Mouse (Mus musculus) lung, adult 2 months (tissue): ENCODE measurements around the gene Nr3c2. TPM values are rescaled to one million over a fixed set of nuclear protein-coding genes. Genes with fewer than 3 reads are reported as not detected.

Source experiments
- DNase-seq: peaks from one replicate; pipeline ENCODE4 v3.0.0; 2022
- H3K4me1 ChIP-seq: fragments of 200-500 bp; 2 replicates; pipeline ENCODE4 v1.6.1; 2011; ENCODE audit warnings: low read length; ENCODE audit not compliant: control insufficient read depth, insufficient read depth
- H3K4me3 ChIP-seq: fragments of 200-500 bp; replicated peaks from 2 replicates; pipeline ENCODE3; 2011; ENCODE audit warnings: low read depth, mild to moderate bottlenecking, control low read depth, low read length; ENCODE audit errors: extremely low read depth
- CTCF ChIP-seq: fragments of 200-500 bp; IDR thresholded peaks from 2 replicates; pipeline ENCODE4 v1.5.1; 2011; ENCODE audit warnings: mild to moderate bottlenecking, low read length, control low read depth; ENCODE audit not compliant: insufficient read depth
- POLR2A ChIP-seq: fragments of 200-500 bp; IDR thresholded peaks from 2 replicates; pipeline ENCODE4 v1.6.1; 2011; ENCODE audit warnings: low read depth, mild to moderate bottlenecking, control low read depth, low read length, borderline replicate concordance; ENCODE audit errors: extremely low read depth
- WGBS: fragments of 180-500 bp; shearing (Covaris S2); methylation state at CpG from one replicate; pipeline ENCODE4 v1.1.7; 2018; 5-methylcytosine and 5-hydroxymethylcytosine counted together
- polyA plus RNA-seq: library from polyadenylated mRNA; depleted of rRNA; stranded (reverse); fragments of >200 nt; gene quantifications from 2 replicates; pipeline ENCODE4 v1.2.3, GENCODE M21; 2012

Nr3c2 gene
- polyA plus RNA-seq, 1 experiment = 6.3 TPM

DNA sequence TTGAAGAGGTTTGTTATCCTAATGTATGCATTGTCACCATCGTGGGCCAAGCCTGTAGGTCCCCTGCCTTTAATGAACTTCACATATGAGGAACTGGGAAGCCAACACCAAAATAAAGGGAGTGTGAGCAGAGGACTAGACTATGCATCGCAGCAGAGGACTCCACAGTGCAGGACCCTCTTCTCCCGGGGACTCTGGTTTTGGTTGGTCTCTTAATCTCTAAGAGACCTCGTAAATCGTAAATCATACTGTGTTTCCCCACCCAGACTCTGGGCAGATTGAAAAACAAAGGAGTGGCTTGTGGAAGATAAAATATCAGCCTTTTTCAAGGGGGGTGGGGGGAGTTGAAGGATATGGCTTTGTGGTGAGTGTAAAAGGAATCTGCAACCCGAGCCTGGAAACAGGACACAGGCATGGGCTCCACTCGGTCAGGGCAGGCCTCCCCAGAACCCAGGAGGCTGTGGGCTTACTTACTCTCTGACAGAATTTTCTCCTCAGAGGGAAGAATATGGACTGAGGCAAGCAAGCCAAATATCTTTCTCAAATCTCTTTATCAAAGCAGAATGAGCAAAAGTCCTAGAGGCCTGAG lies 234.6 kb downstream of the Nr3c2 start:
- TF ChIP-seq CTCF = no peak
- TF ChIP-seq POLR2A = no peak
- 45% methylated on average over 7 of the region's 7 CpGs for WGBS
- Histone ChIP-seq H3K4me1 (no peaks in the 10 kb centered on the region; the same call in 1 of the 2 replicates), H3K4me3 (no peak overlapping the region)
- DNase-seq = no peak

DNA sequence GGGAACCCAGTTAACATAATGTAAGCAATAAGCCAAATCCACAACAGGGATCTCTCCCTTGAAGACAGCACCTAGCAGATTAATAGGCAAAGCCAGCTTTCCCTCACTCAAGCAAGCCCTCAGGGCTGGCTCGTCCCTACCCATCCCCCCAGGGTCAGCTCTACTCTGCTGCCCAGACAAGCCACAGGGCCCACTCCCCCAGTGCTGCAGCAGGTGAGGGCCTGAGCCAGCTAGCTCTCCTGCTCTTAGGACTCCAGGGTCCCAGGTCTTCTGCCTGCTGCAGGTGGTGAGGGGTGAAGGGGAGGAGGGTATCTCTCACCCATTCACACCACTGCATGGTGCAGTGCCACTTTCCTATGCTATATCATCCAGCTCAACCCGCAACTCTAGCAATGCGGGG lies 246.0 kb downstream of the Nr3c2 start:
- Histone ChIP-seq H3K4me3 (no peak overlapping the region), H3K4me1 (no peaks in the 10 kb centered on the region)
- TF ChIP-seq POLR2A (no peak), CTCF (no peak)
- DNase-seq = no peak
- 75% methylated on average over 3 of the region's 3 CpGs for WGBS

DNA sequence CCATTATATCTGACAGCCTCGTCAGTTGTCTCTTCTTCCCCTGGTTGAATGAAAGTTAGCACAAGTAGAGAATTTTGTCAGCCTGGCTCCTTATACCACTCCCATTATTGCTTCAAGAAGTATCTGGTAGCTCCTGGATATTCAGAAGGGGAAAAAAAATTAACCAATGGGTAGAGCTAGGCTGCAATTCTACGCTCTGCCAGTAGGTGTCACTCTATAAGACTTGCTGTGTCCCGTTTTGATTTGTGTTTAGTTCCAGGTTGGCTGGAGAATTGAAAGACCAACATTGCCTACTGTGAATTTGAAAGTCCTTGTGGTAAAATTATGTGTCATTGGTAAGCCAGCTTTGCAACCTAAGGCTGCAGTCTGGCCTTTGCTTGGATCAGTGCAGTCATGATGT lies 255.3 kb downstream of the Nr3c2 start:
- Histone ChIP-seq H3K4me1 (no peaks in the 10 kb centered on the region; the same call in 1 of the 2 replicates), H3K4me3 (no peak overlapping the region)
- peak; percentile 21 for DNase-seq
- no peak for TF ChIP-seq CTCF
- no peak for TF ChIP-seq POLR2A
- WGBS = 48% methylated on average over 3 of the region's 3 CpGs

DNA sequence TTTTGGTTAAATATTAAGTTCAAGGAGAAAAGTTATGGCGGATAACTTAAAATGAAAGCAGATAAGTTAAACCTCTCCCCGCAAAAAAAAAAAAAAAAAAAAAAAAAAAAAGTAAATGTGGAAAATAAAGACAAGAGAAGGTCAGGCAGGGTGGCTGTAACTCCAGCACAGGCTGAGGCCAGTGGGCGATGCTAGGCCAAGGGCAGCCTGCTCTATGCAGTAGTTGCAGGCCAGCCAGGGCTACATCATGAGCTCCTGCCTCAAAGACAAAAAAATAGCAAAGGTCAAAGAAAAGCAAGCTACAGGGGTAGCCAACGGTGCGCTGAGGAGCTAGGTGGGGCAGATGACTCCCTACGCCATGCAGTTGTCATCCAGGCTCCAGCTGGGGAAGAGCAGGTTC lies 270.1 kb downstream of the Nr3c2 start:
- WGBS = 72% methylated on average over 6 of the region's 6 CpGs
- peaks cover 4% of the 10 kb centered on the region for H3K4me1 ChIP-seq
- no peak overlapping the region for H3K4me3 ChIP-seq
- TF ChIP-seq POLR2A (no peak), CTCF (no peak)
- DNase-seq = no peak

DNA sequence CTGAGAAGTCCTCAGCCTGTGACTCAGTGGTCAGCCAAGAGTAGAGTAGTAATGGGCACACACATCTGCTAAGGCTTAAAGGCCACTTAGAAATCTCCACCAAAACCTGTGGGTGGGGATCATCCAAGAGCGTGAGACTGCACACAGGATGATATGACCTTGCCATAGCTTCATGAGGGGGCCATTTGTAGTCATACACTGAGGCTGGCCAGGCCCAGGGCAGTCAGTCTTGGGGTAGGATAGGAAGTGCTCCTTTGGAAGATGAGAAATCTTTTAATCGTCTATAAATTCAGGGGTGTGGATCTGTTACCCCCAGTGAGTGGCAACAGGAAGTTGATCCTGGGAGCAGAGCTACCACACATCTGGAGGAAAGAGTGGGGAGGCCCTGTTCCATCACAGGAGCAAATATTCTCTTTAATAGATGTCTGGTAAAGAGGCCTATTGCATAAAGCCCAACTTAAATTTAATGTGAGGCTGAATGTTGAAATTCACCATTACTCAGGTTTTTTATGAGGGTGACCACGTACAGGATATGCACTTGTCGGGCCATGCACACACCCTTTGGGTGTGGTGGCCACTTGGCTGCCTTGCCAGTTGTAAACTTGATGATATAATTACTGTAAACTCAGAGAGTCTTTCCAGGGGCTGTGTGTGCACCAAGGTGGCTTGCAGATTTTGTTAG lies 270.7 kb downstream of the Nr3c2 start:
- peaks cover 4% of the 10 kb centered on the region for H3K4me1 ChIP-seq
- H3K4me3 ChIP-seq = no peak overlapping the region
- WGBS = 55% methylated on average over 4 of the region's 4 CpGs
- DNase-seq = no peak
- TF ChIP-seq CTCF (no peak), POLR2A (no peak)

DNA sequence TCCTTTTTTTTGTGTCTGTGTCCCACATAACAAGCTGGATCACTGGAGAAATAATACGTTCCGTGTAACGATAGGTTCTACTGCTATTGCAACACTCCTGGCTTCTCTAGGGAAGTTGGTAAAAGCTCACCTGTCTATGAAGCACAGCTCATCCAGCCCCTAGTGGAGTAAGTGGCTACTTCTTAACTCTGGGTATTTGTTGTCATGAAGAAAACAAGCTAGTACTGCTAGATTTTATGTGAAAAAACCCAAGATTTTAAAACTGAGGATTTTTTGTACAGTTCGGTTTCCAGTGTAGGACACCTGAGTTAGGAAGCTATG lies 271.2 kb downstream of the Nr3c2 start:
- Histone ChIP-seq H3K4me1 (peaks cover 4% of the 10 kb centered on the region), H3K4me3 (no peak overlapping the region)
- TF ChIP-seq CTCF (no peak), POLR2A (no peak)
- WGBS = 85% methylated on average over 4 of the region's 4 CpGs
- no peak for DNase-seq

DNA sequence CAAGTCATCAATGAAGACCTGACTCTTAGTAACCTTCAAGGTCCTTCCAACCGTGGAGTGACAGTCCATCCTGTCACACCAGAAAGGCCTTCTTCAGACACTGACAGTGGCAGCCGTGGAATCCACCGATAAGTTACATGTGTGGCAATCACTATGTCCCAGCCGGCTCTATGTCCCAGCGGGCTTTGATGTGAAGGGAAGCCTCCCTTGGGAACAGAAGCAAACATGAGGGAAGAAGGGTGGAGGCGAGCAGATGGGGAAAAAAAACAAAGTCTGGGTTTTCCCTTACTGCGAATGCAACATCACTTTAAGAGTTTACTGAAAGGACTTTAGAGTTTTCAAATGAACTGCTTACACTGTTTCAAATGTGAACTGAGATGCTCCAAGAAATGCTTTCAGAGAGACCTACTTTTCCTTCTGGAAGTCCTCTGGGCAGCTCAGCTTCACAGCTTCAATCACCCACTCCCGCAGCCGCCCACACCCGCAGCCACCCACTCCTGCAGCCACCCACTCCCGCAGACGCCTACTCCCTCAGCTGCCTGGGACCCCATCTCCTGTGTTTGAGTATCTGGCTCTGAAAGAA lies 273.9 kb downstream of the Nr3c2 start:
- Histone ChIP-seq H3K4me1 (peaks cover 4% of the 10 kb centered on the region), H3K4me3 (no peak overlapping the region)
- TF ChIP-seq CTCF (no peak), POLR2A (no peak)
- DNase-seq = no peak
- WGBS = 52% methylated on average over 12 of the region's 12 CpGs

DNA sequence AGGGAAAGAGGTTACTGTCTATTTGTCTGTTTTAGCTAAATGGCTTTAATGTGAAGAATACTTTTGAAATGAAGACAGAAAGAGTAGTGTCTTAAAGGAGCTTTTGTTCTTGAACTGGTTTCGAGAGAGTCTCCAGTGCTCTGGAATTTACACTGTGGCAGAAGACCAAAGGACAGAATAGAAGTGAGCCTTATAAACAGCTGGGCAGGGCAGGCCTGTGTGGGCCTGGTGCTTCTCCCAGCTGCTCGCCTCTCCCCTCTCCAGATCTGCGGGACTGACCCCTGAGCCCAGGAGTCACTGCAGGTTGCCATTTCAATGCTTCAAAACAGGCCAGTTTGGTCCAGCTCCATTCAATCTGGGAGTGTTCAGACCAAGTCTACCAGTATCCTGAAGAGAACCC lies 274.5 kb downstream of the Nr3c2 start:
- 58% methylated on average over 3 of the region's 3 CpGs for WGBS
- peaks cover 4% of the 10 kb centered on the region for H3K4me1 ChIP-seq
- H3K4me3 ChIP-seq = no peak overlapping the region
- TF ChIP-seq POLR2A (no peak), CTCF (no peak)
- no peak for DNase-seq

DNA sequence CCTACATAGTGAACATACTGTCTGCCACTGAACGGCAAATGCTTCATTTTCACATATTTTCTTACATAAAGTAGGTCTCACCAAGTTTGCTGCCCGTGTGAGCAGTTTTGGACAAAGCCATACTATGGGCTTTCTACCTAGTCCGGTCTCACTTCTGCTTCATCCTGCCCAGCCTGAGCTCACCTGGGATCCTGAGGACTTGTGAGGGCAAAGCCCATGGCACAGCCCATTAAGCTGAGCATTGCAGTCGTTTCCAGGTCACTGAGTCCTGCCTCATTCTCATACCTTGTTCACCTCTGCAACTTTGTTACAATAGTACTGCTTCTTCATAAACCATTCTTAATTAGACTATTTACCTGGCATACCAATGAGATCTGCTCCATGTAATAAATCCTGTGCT lies 276.2 kb downstream of the Nr3c2 start:
- TF ChIP-seq POLR2A (no peak), CTCF (no peak)
- no peak overlapping the region for H3K4me3 ChIP-seq
- H3K4me1 ChIP-seq = peaks cover 4% of the 10 kb centered on the region
- no peak for DNase-seq
- WGBS = 90% methylated on average over 4 of the region's 4 CpGs

DNA sequence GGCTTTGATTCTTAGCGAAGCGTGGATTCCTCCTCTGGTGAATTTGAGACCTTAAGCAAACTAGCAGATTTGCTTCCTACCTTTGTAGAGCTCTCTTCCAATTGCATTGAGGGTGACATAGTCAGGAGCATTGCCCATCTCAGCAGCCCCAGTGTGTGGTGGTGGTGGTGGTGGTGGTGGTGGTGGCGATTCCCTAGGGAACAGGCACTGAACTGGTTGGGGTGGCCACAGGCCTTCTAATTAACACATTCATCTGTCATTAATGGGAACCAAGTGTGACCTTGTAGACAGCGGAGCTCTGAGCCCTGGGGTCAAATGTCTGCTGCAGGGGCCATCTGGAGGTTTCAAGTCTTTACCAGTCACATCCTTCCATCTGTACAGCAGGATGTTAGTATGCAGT lies 277.1 kb downstream of the Nr3c2 start:
- no peak for DNase-seq
- H3K4me1 ChIP-seq = peaks cover 4% of the 10 kb centered on the region
- 94% methylated on average over 4 of the region's 4 CpGs for WGBS
- TF ChIP-seq POLR2A = no peak
- TF ChIP-seq CTCF = no peak
- H3K4me3 ChIP-seq = no peak overlapping the region
